Mouse (Mus musculus): ENCODE measurements around the gene Nab1. TPM values are rescaled to one million over a fixed set of nuclear protein-coding genes. Genes with fewer than 3 reads are reported as not detected.
"Not testable (repeated sequence)": the region's sequence is repeated elsewhere in the genome, so short reads cannot be mapped to it uniquely, and the experiment has no call there.

The Nab1 gene
- polyA plus RNA-seq (2017; shearing (Covaris generic)): 10 to 100 TPM; 16.0 to 21.9 TPM

DNA sequence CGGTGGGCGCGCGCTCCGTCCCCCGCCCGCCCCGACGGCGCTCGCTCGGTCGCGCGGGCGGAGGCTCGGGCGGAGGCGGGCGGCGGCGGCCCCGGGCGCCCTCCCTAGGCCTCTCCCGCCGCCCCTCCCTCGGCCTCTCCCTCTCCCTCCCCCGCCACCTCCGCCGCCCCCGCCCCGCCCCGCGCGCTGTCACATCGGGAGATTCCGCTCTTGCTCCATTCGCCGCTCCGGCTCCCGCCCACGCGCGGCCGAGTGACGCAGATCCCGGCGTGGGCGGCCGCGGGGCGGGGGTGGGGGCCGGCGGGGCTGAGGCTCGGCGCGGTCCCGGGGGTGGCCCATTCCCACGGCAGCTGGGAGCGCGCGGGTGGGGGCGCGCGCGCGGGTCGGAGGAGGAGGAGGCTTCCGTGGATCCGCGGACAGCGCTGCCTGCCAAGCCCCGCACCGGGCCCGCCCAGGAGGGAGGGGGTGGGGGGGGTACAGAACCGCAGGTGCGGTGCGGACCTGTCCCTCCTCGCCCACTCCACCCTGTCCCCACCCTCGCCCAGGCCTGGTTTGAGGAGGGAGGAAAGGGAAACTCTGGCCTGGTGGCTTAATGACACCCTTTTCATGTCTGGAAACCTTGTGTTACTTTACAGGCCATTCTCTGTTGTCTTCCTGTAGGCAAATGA, at the start of gene Nab1:
Gene Nab1 (minus strand): TSS at position 366 of the 668 bp plus-strand sequence.
- peak; percentile 57 for ATAC-seq

DNA sequence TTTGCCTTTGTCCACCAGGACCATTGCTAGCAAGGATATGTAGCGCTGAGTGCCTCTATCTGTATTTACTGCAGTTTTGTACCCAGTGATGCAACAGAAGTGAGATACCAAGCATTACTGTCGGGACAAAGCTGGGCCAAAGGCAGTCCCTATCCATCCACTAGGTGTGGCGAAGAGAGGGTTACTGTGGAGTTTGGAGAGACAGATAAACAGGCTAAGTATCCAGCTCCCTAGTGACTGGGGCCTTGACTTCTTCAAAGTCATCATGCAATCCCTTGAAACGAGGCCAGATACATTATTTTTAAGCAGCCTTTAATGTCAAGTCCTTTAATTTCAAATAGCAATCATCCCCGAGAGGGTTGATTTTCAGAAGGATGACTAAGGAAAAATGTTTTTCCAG, 47.0 kb upstream of the Nab1 start:
- no peak for ATAC-seq

DNA sequence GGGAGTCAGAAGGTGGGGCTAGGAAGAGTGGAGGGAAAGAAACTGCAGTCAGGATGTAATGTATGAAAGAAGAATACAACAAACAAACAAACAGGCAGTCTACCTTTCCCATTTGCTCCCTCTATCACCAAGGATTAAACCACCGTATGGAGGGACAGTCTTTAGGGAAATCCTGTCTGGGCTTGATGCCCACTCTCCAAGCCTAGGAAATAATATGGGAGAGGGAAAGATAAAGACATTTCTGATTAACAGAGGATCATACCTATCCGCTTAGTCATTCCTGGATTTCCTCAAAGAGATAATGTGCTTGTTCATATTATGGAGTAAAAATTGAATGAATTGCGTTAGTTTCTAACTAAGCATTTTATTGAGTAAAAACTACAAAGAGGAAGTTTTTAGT, 46.3 kb upstream of the Nab1 start:
- no peak for ATAC-seq

DNA sequence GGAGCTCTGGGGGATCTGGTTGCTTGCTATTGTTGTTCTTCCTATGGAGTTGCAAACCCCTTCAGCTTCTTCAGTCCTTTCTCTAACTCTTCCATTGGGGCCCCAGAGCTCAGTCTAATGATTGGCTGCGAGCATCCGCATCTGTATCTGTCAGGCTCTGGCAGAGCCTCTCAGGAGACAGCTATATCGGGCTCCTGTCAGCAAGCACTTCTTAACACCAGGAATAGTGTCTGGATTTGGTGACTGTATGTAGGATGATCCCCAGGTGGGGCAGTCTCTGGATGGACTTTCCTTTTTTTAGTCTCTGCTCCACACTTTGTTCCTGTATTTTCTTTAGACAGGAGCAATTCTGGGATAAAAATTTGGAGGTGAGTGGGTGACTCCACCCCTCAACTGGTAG, 39.6 kb upstream of the Nab1 start:
- ATAC-seq: not testable (repeated sequence)

DNA sequence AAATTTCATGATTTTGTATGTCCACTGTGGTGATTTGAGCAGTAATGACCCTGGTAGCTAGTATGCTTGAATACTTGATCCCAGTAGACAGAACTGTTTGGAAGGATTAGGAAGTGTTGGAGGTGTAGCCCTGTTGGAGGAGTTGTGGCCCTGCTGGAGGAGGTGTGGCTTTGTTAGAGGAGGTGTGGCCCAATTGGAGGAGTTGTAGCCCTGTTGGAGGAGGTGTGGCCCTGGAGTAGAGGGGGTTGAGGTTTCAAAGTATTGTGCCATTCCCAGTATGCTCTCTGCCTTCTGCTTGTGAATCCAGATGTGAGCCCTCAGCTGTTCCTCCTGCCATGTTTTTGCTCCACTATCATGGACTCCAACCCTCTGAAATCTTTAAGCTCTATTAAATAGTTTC, 29.5 kb upstream of the Nab1 start:
- no peak for ATAC-seq

DNA sequence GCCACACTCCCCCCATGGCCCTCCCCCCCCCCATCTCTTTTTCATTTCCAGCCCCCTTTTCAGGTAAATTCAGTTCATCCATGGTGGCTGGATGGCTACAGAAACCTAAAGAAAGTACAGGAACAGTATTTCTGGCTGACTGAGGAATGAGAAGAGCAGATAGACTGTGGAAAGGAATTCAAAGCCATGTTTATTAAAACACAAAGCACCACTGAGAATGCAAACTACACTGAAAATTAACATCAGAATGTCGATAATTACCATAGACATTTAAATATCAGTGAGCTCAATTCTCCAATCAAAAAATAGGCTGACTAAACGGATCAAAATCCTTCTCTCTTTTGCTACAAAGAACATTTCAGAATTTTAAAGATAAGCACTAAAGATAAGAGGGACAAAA, 27.2 kb upstream of the Nab1 start:
- ATAC-seq: no peak

DNA sequence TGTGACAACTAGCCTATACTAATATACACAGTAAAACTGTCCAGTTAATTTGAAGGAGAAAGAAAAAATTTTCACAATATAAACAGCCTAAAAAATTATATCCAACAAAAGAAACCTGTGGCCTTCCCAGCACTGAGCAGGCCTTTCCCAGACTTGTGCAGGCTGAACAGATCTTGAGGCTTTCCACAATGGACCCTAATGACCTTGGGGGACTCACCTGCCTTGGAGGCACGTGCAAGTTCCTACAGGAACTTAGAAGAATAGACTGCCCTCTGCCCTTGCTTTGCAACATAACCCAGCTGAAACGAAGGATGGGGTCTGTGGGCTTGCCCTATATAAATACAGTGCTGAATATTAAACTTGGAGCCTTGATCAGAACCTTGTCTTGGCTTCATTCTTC, 26.8 kb upstream of the Nab1 start:
- ATAC-seq: no peak

DNA sequence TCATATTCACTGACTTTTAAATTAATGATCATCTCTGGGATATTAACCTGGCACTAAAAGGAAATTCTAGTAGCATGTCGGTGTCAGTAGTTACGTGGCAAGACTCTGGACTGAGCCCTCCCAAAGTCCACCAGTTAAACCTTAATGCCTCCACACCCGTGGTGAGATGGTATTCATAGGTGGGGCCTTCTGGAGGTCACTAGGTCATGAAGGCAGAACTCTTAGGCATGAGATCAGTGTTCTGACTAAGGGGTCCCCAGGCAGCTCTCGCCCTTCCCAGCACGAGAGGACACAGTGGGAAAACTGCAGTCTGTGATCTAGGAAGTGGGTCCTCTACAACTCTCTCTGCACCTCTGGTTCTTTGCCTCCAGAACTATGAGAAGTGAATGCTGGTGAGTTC, 24.2 kb upstream of the Nab1 start:
- no peak for ATAC-seq

DNA sequence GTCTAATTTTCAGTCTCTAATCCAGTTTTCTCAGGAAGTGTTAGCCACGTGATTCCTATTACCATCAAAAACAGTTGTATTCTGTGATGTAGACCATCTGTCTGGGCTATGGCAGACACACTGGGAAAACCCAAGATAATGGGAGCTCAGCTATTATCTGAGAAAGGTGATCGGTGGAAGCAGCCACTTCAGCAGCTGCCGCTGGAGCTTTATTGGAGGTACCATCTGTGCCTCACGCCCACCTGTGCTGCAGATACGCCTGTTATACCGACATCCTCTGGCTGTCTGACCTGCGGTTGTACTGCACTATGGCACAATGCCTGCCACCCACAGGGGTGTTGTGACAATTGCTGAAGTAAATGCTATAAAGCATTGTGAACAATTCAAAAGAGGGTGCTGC, 23.7 kb upstream of the Nab1 start:
- ATAC-seq: no peak

DNA sequence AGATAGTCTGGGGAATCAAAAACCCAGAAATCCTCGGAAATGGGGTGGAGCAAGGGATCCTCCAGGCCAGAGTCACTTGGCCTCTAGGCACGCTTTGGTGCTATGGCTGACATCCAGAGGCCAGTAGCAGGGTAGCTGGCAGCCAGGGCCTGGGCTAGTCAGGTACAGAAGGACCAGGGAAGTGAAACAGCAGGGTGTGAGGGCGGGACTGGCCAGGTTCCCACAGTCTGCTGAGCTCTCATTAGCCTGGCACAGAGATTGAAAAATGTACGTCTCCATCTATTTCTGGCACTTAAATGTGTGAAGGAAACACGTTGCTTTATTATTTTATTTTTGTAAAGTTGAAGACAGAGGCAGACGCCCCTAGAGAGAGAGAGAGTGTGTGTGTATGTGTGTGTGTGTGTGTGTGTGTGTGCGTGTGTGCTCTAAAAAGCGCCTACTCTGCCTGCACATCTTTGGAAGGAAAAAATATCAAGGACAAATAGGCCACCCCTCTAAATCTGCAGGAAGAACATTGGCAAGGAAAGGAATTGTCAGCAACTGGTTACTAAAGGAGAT, 21.0 kb upstream of the Nab1 start:
- no peak for ATAC-seq

DNA sequence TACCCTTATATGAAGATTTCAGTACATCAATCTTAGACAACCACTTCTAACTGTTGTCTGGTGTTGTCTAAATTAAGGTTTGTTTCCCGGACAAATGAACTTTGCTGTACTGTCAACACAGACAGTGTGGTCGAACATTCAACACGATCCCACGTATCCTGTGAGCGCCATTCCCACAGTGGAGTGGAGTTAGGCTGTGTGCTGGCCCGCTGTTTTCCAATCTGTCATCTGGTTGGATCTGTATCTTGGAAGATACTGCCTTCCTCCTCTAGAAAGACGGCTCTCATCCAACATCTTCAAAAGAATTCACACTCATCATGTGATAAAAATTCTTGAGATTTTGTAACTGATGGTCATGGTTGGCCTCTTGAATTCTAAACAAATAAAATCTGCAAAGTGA, 19.7 kb upstream of the Nab1 start:
- no peak for ATAC-seq

DNA sequence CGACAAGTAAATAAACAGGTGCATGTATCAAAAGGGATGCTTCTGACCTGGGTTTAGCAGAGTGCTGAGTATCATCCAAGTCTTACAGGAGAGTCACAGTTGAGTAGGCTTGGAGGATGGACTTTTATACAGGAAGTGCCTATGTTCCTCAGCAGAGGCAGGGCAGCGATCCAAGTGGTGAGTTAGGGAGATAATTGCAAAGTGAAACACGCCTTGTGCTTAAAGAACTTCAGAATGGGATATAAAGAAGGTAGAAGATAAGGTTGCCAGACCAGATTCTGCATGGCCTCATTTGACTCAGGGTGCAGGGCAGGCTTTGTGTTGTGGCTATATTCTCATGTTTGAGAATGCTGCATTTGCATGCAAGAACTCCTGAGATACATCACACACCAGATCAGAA, 14.8 kb upstream of the Nab1 start:
- no peak for ATAC-seq

DNA sequence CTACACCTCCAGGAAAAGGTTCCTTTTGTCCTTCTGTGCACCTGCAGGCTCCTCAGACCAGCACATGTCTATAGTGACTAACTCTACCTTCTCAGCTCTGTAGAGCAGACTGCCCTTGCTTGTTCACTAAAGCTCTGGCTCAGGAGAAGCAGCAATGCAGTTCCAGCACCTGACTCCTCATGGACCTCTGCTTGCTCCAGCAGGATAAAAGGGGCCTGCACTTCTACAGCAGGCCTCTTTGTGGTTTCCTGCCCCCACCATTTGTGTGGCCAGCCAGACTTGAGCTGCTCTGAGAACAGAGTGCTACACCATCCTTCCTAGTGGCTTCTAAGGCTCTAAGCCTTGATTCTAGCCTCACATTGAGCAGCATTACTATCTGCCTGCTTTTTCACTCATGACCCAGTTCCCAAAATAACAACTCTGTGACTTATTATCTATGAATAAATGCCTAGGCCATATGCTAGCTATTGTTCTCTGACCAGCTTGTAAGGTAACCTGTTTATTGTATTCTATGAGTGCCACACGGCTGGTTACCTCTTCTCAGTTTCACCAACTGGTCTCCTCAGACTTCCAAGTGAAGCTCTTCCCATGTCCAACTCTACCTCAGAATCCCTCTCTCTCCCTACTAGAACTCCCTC, 11.4 kb upstream of the Nab1 start:
- no peak for ATAC-seq

DNA sequence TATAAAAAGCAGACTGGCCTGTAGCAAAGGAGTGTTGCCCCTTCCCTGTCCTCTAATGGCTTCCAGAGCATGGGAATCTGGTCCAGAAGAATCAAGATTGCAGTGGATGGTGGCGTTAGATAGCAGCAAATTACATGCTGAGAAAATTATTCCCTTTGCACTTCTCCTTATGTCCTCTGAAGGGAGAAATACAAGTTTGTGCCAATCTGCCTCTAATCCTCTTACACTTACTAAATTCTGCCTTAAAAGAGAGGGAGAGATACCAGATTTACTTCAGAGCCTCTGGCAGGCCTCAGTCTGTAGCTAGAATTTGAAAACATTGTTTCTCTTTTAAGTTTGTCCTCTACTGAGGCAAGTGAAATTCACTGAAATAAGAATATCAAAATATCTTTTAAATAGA, 5.7 kb upstream of the Nab1 start:
- ATAC-seq: no peak

DNA sequence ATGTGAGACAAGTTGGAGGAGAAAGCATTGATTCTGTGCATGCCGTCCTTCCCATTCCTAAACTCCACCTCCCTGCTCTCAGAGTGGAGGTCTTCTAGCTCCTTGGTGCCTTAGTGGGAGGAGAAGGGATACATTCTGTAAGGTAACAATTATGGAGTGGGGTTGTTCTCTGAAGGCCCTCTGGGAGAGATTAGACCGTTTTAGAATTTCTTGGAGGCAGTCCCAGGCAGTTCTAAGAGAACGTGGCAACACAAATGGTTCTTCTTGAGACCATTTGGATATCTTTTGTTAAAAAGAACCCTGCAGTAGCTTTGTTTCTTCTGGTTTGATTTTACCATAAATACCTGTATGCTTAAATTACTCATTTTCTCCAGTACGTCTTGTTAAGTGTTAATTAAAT, 1.8 kb upstream of the Nab1 start:
- no peak for ATAC-seq

DNA sequence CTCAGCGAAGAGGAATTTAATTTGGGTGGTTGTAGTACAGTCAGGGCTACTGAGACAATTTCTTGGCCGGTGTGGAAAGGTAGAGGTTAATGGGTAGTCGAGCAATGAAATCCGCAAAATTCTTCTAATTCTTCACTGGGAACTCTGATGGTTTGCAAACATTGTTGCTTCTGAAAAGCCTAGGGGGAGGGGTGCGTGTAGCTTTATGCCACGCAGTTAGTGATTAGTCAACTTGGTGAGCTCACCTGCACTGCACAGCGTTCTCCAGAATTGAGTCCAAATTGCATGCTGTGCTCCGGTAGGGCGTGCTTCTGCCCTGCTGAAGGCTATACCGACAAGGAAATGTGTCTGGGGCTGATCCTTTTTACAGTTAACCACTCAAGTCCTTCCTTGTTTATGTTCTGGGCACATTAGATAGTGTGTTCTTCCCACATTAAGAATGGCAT, 1.2 kb upstream of the Nab1 start:
- ATAC-seq: peak; percentile 19

DNA sequence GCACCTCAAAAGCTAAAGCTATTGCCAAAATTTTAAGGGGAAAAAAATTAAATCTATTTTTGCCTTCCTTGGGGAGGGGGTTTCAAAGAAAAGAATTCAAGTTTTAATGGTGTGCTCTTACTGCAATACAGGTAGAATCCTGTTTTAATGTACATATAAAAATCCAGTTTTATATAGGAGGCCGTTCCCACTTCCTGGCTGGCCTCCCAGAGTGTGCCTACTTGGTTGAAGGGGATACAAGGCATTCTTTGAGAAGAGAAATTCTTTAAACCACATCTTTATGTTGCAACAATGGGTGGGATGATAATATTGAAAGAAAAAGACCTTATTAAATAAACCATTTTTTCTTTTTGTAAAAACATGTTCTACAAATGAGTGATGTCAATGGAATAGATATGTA, 611 bp upstream of the Nab1 start:
- no peak for ATAC-seq

DNA sequence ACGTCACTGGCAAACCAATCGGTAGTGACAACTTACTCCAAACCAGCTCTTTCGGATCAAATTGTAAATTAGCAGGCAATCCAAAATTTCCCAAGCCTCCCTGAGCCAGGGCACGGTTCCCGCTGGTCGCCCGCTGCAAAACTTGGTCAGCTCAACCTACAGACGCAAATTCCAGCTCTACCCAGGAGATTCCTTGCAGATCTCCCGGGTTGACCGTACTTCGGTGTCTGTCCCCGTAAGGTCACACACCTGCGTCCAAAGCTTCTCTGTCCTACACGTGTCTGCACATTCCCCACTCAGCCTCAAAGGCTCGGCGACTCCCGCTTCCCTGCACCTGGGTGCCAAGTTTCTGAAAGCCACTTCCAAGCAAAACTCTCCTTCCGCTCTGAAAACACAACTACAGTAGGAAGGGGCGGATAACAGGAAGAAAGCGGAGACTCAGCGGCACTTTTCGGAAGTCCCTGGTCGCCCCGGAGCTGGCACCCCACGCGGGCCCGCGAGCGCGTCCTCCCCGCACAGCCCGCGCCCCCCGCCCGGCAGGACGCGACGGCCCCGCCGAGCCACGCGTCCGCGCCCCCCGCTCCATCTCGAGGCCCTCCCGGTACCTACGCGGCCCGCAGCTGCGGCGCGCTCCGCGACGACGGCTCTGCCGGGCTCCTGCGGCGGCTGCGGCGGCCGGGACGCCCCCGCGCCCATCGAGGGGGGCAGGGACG, 722 bp downstream of the Nab1 start:
- ATAC-seq: peak; percentile 58

DNA sequence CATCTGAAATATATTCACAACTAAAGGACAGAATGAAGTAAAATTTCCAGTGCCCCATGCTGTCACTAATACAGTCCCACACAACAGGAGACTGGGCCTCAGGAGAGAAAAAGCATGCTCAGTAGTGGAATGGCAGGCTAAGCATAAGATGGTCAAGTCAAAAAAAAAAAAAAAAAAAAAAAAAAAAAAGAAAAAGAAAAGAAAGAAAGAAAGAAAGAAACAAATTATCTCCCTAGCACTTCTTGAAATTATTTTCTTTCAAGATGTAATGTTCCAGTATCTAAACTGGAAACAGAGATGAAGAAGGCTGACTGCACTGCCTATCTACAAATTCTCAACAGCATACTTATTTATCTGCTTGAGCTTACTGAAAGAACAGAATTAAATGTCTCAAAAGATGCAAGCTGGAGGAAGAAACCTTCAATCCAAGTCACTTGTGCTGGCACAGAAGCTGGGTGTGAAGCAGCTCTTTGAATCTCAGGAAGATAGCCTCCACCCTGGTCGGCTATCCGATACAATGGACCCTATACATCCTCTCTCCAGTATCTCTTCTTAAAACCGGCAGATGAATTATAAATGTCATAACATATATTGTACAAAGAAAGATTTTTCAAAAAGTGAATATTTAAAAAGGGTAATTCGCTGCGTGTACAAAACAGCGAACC, 1.6 kb downstream of the Nab1 start:
- no peak for ATAC-seq

DNA sequence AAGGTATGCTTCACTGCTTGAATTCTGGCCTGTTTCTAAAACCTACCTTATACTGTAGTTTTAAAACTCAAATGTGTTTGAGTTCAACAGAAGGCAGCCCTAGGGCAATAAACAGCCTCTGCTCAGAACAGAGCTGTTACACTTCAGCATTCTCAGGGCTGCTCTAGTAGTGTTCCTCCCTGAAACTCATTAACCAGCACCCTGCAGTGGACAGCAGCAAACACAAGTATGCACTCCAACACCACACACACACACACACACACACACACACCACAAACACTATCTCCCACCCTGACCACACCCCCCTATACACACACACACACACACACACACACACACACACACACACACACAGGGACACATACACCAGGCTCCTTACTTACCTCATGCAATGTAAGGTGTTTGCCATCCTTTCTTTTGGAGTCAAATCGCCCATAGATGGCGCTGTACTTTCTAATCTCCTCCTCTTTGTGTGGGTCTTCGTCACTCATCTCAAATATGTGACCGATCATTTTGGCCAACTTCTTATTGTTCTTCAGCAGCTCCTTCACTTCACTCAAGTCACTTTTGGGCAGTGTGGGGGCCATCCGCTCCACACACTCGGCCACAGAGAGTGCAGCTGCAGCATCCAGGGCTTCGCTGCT, 10.8 kb downstream of the Nab1 start:
- ATAC-seq: peak; percentile 29

DNA sequence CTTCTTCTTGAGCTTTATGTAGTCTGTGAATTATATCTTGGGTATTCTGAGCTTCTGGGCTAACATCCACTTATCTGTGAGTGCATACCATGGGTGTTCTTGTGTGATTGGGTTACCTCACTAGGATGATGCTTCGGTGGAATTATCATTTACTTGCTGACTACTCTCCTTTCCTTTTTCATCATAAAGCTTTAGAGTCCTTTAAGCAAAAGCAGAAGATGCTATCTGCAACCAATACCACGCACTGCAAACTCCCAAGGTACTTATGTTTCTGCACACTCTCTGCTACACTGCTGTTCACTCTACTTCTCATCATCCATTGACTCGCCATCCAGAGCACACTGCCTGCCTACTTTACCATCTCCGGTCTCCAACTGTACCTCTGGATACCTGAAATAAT, 15.5 kb downstream of the Nab1 start:
- ATAC-seq: no peak

DNA sequence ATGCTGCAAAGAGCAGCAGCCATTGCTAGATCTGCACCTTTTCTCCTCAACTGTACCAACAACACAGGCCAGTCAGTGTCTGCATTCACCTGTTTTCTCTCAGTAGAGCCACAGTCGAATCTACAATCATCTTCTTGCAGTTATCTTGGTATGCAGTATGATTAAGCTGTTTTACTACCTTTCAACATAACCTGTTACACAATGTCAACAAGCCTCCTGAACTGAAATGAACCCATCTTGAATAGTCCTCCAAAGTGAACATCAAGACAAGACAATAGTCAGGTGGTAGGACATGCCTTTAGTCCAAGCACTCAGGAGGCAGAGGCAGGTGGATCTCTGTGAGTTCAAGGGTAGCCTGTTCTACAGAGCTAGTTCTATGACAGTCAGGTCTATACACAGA, 26.2 kb downstream of the Nab1 start:
- no peak for ATAC-seq

Measured in CD4-positive, CD25-positive, alpha-beta regulatory T cell, adult 4 months (primary cell).